Mouse (Mus musculus): ENCODE results near the gene Snrpc.
"Not testable (repeated sequence)": the region's sequence is repeated elsewhere in the genome, so short reads cannot be mapped to it uniquely, and the experiment has no call there.

DNA sequence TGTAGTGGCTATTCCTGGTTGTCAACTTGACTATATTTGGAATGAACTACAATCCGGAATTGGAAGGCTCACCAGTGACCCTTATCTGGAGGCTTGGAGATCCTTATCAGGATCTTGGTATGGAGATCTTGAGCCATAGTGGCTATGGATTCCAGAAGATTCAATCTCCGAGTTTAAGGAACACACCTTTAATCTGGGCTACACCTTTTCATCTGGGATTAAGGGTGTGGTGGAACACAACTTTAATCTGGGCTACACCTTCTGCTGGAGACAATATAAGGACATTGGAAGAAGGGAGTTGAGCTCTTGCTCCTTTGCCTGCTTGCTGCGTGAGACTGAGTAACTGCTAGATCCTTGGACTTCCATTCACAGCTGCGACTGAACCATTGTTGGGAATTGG lies at the start of gene Snrpc:
- not testable (repeated sequence) for TF ChIP-seq POLR2A (IDR thresholded peaks at IDR 0.05; ENCODE audit: borderline replicate concordance, low read depth, low read length); CTCF (IDR thresholded peaks at IDR 0.05; ENCODE audit: low read depth, low read length)
